Mouse (Mus musculus) MN1 (cell line): ENCODE data around the gene Gbx2.
A peak's percentile ranks its signal among the peaks of the same experiment; 100 is the strongest.

Experiments used
- DNase-seq: peaks from one replicate; pipeline ENCODE4 v3.0.0-alpha.2; 2016; ENCODE audit warnings: low spot score

The Gbx2 gene

GRCm38 (mm10) chr1:89935493-89936348, 4.7 kb upstream of the Gbx2 start:
- DNase-seq, result no peak

DNA sequence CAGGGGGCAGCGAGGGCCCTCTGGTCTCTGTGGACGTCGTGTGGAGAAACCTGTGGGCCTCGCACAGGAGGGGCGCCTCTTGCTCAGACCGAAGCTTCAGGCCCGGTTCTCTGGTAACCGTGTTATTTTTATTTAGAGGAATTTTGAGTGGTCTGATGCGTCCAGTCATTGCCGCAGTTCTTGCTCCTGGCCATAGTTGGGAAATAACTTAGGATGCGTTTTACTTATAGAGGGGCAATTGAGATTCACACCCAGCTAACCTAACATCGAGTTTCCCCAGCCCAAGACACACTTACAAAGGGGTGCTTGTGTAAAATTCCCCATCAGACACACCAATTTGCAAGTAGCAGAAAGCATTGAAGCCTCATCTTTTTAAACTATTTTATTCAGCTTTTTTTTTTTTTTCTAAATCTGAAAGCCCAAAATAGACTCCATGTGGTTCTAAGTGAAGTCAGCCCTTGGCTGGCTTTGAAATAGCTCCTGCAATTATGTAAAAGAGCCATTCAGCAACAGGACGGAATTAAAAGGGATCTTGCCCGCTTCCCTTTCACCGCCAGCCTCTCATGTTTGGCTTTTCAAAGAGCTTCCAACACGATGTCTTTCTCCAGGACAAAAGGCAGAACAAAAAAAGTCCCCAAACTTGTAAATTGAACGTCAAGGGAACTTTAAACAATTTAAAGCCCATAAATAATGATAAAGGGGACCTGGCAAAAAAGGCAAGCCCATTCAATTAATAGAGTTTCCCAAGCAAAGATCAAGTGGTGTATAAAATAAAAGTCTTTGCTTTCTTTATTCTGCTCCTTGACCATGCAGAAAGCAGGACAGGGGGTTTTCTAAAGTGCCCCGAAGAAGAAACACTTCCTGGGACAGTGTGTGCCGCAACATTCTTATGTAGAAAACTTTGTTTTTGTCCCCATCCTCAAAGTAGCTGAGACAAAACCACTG, 3.6 kb upstream of the Gbx2 start:
- no peak for DNase-seq

DNA sequence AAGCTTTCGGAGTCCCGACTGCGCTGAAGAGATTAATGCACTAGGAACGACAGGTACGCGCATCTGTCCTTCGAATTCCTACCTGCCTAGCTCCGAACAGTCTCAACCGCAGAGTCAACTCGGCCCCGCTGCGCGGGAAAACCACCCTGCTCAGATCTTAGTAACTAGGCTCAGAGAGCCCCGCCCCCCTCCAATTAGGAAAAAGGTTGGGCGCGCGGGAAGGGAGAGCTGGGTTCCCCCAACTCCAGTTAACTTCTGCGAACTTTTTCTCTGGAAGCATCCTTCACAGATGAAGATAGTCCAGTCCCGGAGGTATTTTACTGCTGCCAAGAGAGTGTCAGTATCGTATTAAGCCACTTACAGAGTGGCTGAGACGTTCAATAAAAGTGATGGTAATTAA, 2.8 kb upstream of the Gbx2 start:
- DNase-seq, result no peak

GRCm38 (mm10) chr1:89933028-89933427, 2.0 kb upstream of the Gbx2 start:
- no peak for DNase-seq

GRCm38 (mm10) chr1:89932616-89933015, 1.6 kb upstream of the Gbx2 start:
- no peak for DNase-seq

GRCm38 (mm10) chr1:89932021-89932423, 1.0 kb upstream of the Gbx2 start:
- no peak for DNase-seq

GRCm38 (mm10) chr1:89930551-89930950, 428 bp downstream of the Gbx2 start:
- DNase-seq, result no peak

- no peak for DNase-seq
Observed at GRCm38 (mm10) chr1:89929721-89930505, 1.1 kb downstream of the Gbx2 start.

- DNase-seq, result no peak
Observed at GRCm38 (mm10) chr1:89929181-89929580, 1.8 kb downstream of the Gbx2 start.

DNA sequence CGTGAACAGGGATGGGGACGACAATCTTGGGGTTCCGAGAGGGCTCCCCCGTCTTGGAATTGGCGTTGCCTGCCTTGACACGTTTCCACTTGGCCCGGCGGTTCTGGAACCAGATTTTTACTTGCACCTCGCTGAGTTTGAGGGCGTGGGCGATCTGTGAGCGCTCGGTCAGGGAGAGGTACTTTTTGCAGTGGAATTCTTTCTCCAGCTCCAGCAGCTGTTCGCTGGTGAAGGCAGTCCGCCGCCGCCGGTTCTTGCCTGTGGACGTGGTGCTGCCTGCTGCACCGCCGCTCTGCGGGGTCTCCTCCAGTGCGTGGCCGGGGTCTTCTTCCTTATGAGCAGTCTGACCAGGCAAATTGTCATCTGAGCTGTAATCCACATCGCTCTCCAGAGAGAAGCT, 2.3 kb downstream of the Gbx2 start:
- no peak for DNase-seq

DNA sequence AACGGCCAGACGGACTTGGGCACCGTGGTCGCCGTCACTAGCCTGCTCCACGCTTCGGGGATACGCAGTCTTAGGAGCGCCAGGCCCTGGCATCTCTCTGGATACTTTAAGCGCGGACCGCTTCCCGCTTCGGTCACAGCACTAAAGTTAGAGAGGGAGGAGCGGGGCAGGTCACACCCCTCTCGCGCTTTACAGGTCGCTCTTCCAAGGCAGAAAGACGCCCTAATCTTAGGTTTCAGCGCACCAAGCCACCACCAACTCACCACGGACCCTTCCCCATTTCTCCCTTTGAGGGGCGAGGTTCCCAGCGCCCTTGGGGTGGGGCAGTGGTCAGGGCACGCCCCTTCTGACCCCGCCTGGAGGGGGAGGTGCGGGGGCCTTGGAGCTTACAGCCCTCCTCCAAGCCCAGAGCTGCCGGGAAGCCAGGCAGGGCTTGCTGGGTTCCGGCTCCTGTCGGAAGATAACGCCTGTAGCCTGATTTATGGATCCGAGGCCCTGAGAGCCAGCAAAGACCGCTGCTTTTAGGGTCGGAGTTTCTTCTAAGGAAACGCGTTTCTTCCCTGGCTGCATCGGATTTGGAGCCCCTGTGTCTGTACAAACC, 3.8 kb downstream of the Gbx2 start:
- peak; percentile 25 for DNase-seq

DNA sequence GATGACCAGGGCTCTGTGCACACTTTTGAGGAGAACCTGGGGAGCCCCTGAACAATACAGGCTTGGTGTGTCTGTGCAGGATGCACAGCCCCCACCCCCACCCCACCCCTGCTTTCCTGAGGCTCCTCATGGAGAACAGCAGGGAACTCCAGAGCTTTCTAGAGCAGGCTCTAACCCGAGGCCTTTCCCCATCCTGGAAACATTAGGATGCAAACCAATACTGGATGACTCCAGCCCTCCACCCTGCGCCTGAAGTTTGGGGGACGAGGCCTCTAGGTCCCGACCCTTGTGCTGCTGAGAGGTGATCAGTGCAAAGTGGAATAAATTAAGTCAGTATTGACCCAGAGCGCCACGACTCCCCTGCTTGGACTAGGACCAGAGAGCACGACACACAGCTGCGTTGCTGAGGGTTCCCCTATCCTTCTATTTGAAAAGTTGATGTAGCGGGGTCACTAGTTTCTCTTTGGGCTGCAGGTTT, 4.4 kb downstream of the Gbx2 start:
- no peak for DNase-seq

DNA sequence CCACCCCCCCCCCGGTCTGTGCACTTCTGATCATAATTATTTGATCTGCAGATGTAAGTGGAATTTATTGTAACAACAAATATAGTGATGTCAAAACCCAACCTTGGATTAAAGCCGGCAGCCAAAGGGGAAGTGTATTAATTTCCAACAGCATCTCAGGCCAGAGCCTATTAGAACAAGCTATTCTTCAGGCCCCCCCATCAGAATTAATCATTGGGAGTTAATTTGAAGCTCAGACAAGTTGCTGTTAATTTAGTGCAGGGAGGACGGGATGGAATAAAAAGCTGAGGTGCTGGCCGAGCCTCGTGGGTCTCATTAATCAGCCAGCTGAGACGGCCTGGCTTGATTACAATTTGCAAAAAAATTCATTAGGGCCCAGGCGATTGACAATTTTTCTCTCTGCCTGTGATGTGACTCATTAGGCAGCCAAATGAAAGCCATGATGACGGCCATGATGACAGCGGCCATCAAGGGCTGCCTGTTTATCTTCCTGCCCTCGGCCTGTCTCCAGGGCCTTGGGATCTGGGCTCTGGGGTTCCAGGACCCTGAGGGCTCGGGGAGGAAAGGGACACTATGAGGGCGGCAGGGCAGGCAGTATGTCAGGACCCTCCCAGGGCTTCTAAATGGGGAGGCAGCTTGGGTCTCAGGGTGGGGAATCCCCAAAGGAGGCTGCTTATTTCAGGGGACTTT, 5.3 kb downstream of the Gbx2 start:
- DNase-seq, result no peak

- no peak for DNase-seq
Observed at GRCm38 (mm10) chr1:89923642-89924020, 7.3 kb downstream of the Gbx2 start.

DNA sequence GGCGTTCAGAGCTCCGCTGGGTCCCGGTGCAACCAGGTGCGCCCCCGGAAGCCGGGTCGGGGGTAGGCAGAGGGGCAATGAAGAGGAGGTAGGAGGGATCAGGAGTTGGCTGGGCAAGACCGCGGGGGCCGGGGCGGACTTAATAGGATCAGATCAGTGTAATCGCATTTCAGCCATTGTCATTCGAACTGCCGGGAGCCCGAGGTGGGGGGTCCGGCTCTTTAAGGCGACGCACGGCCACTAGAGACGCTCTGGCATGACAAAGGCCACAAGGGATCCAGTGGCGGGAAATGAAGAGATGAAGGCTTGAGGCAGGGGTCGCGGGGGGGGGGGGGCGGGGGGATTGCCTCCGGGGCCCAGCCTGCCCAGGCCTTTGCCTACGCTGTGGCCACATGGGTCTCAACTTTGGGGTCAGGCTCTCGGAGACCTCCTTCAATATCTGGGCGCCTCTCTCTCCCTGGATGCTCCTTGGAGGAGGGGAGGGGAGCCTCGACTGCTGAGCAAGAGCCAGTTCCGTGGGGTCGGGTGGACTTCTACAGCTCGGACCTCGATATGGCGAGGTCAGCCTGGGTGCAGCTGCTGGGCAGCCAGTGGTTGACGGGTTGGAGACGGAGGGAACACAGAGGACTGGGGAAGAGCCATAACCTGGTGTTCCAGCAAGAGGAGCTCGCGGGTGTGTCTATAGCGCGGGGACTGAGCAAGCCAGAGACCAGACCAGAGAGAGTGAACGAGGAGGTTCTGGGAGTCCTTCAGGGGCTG, 7.9 kb downstream of the Gbx2 start:
- DNase-seq, result no peak

GRCm38 (mm10) chr1:89922282-89922681, 8.7 kb downstream of the Gbx2 start:
- no peak for DNase-seq

GRCm38 (mm10) chr1:89921806-89922205, 9.2 kb downstream of the Gbx2 start:
- DNase-seq, result no peak

GRCm38 (mm10) chr1:89919206-89919605, 11.8 kb downstream of the Gbx2 start:
- DNase-seq, result no peak

DNA sequence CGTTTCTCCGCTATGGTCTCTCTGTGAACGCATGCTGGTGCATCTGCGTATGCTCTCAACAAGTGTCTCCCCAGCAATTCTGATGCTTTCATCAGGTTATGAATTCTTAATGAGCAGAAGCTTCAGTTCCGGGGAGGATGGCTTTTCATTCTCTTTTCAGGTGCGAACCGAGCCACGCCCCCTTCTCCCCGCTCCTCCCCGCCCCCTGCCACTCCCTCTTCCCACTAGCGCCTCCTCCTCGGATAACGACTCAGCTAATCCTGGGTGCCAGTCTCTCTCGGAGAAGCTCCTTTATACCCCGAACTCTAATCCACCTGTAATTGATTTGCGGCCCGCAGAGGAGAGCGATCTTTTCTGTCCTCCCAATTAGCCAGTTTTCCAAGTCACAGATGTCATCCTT, 12.9 kb downstream of the Gbx2 start:
- no peak for DNase-seq

DNA sequence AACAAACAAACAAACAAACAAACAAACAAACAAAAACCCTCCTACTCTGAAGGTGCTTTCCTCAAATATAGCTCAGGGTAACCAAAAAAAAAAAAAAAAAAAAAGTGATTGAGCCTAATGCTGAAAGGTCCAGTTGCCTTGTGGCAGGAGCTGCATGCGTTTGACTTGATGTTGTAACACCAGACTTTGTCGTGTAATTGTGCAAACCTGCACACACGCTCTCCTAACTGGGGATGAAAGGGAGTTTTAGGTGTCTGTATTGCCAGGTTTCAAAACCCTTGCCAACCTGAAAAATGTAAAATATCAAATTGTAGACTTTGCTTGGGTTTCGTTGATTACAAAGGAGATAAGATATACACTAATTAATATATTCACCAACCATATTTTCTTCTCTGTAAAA, 17.4 kb downstream of the Gbx2 start:
- DNase-seq, result no peak
